8 mouse cellular contexts compared by ENCODE assay signal in genomic region chr12:100338055-100338454, GRCm38 (mm10).
A peak's percentile ranks its signal among the peaks of the same experiment; 100 is the strongest.
DNase-seq lines count a peak whose midpoint lies in the region; ATAC-seq lines count a peak whose summit lies in the region.
"Had no signal": no experiment of that assay in that cellular context is flagged by ENCODE, and none has a peak within 500 bp of the region (broad histone marks: within the 10 kb centered on the region; RNA-seq: fewer than 3 reads in every experiment).

No protein-coding gene starts in this region.

- no peaks in the 10 kb centered on the region for H3K36me3 ChIP-seq in neural tube, embryonic 11.5 days (ENCODE audit: control insufficient read depth, insufficient read depth, low read length)
- peaks cover 11% of the 10 kb centered on the region; the same call in 1 of the 2 replicates for H3K36me3 ChIP-seq in heart, embryonic 10.5 days

- no peak for DNase-seq in neural tube, embryonic 11.5 days (ENCODE audit: low spot score)
- no peak for DNase-seq in neural tube, embryonic 10.5 days (ENCODE audit: extremely low spot score, low spot score)
- DNase-seq in embryo, embryonic 10.5 days (ENCODE audit: low spot score) = peak; percentile 47
- DNase-seq in lung, postnatal 10 days = peak; percentile 50
- no peak for DNase-seq in adrenal gland, postnatal 10 days
- no peak for DNase-seq in right cerebral cortex, postnatal 25 days
- no peak for DNase-seq in heart, embryonic 10.5 days (ENCODE audit: low spot score)

- H3K27me3 ChIP-seq in neural tube, embryonic 11.5 days (ENCODE audit: control insufficient read depth, insufficient read depth, low read length) = no peaks in the 10 kb centered on the region
- no peaks in the 10 kb centered on the region for H3K27me3 ChIP-seq in heart, embryonic 10.5 days (ENCODE audit: insufficient read depth, poor library complexity, severe bottlenecking)
- H3K27me3 ChIP-seq: limb, embryonic 13.5 days had no signal

- peak; percentile 48; the same call in 1 of the 2 replicates for ATAC-seq in neural tube, embryonic 11.5 days (ENCODE audit: insufficient read depth, low FRiP score, low TSS enrichment)

- H3K9ac ChIP-seq in neural tube, embryonic 11.5 days (ENCODE audit: low read length) = no peak overlapping the region
- H3K9ac ChIP-seq: limb, embryonic 13.5 days had no signal

- 61% methylated on average over 3 of the region's 3 CpGs for WGBS in neural tube, embryonic 11.5 days
- WGBS in heart, embryonic 10.5 days = 56% methylated on average over 3 of the region's 3 CpGs

- H3K4me1 ChIP-seq in neural tube, embryonic 11.5 days (ENCODE audit: control insufficient read depth, insufficient read depth, low read length) = no peaks in the 10 kb centered on the region
- no peaks in the 10 kb centered on the region for H3K4me1 ChIP-seq in heart, embryonic 10.5 days

- no peak overlapping the region for H3K27ac ChIP-seq in neural tube, embryonic 11.5 days (ENCODE audit: low read depth, low read length)
- H3K27ac ChIP-seq in heart, embryonic 10.5 days = no peak overlapping the region
- H3K27ac ChIP-seq: limb, embryonic 13.5 days had no signal

- no peak overlapping the region for H3K4me2 ChIP-seq in neural tube, embryonic 11.5 days (ENCODE audit: low read depth)
- H3K4me2 ChIP-seq: limb, embryonic 13.5 days had no signal

- no peaks in the 10 kb centered on the region for H3K9me3 ChIP-seq in neural tube, embryonic 11.5 days (ENCODE audit: control insufficient read depth, low read length)
- H3K9me3 ChIP-seq in heart, embryonic 10.5 days = no peaks in the 10 kb centered on the region
- H3K9me3 ChIP-seq: limb, embryonic 13.5 days had no signal

- no peak overlapping the region for H3K4me3 ChIP-seq in neural tube, embryonic 11.5 days (ENCODE audit: low read depth, low read length)
- H3K4me3 ChIP-seq in heart, embryonic 10.5 days = no peak overlapping the region
- H3K4me3 ChIP-seq: limb, embryonic 13.5 days had no signal

Comparison
In these comparisons a context has a peak if more than half of its experiments do, and no peak if none do; other contexts are left out.
1. DNase-seq: peak in embryo, embryonic 10.5 days (single experiment) and lung, postnatal 10 days (single experiment); none in neural tube, embryonic 11.5 days (single experiment), neural tube, embryonic 10.5 days (single experiment), adrenal gland, postnatal 10 days (single experiment), right cerebral cortex, postnatal 25 days (single experiment) and heart, embryonic 10.5 days (single experiment).